Mouse (Mus musculus) hematopoietic stem cell, adult 5-6 weeks (primary cell): ENCODE results near the gene Zfp52. TPM values are rescaled to one million over a fixed set of nuclear protein-coding genes. Genes with fewer than 3 reads are reported as not detected.

ENCODE experiments used
- ATAC-seq, 2 experiments: fragments of 125-278 bp in 1 of 2; replicated peaks in 1 of 2; 2 replicates each; pipeline ENCODE4 v1.8.0; 2016 to 2017; ENCODE audit warnings: inconsistent platforms in 2 of 2, mild to moderate bottlenecking in 2 of 2, moderate number of reproducible peaks in 2 of 2, low read depth in 1 of 2, moderate TSS enrichment in 1 of 2; ENCODE audit not compliant: low FRiP score in 2 of 2, poor library complexity in 2 of 2, severe bottlenecking in 2 of 2, insufficient read depth in 1 of 2, low TSS enrichment in 1 of 2
- total RNA-seq: library from RNA; stranded (forward); fragments of 172-1452, 232-1000 nt; gene quantifications from 2 replicates; pipeline ENCODE4 v1.2.3, GENCODE M21; 2017

The Zfp52 gene
- total RNA-seq, 1 experiment from 2014 or later = 37.0 TPM

DNA sequence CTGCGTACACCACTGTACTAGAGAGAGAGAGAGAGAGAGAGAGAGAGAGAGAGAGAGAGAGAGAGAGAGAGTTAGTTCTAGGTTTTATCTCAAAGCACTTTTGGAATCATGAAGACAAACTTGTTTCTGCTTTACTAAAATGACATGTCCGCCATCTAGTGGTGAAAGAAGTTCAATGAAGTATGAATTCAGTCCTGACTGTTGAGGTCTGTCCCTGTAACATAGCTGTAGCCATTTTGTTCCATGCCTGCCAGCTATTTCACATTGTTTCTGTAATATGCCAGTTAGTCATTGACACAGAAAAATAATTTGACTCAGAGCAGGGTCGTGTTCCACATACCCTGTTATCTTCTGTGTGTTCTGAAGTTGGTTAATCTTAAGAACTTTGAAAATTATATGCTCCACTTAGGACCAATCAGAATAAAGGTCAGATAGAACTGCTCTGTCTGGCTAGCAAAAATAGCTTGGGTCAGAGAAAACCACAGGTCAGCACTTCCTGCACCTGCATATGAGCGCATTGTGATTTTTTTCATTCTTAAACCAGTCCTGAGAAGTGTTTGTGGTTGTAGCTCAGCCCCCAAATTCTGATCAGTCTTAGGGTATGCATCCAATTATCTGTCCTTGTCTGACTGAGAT is 761 bp upstream of the Zfp52 start:
- ATAC-seq = peak; percentile 40 to 58; a peak in 3 of 4 replicates

DNA sequence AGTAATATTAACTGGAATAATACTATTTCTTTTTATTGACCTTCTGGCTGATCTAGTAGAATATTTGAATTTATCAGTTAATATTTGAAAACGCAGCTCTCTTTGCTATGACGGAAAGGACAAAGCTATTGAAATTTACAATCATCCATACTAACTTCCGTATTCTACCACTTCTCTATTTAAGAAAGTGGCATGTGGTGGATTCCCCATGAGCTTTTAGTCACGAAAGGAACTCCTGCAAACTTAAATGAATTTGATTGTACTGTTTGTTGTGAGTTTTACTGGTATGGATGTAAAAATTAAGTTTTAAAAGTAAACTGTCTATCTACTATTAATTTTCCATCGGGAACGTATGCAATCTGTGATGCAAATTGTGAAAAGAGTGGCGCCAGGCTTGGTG is 757 bp downstream of the Zfp52 start:
- ATAC-seq = no peak

DNA sequence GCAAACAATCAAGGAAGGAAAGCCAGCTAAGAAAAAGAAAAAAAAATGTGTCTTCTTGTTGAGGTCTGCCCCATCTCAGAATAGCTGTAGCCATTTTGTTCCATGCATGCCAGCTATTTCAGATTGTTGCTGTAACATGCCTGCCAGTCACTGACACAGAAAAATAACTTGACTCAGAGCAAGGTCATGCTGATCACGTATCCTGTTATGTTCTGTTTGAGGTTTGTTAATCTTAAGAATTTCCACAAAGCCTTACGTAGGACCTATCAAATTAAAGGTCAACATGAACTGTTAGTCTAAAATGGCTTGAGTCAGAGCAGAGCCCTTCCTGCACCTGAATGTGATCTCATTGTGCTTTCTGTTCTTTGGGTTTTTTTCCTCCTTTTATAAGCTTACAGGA is 1.3 kb downstream of the Zfp52 start:
- ATAC-seq = no peak

- no peak for ATAC-seq
Observed at GRCm38 (mm10) chr17:21557831-21558230, 22.5 kb downstream of the Zfp52 start.

DNA sequence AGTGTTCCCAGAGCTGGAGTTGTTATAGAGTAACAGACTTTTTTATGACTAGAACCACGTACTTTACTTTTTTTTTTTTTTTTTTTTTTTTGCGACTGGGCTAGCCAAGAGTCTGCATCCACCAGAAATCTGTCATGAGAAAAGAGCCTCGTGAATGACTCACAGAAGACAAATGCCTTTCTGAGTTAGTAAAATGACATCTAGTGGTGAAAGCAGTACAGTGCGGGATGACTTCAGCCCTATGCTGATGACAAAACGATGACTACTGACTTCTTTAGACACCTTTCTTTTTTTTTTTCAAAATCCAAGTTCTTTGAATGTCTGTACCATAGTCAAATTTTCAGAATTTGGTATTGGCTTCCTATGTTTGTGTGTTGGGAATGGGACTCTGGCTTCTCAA is 30.9 kb downstream of the Zfp52 start:
- ATAC-seq = peak; percentile 88 to 89

DNA sequence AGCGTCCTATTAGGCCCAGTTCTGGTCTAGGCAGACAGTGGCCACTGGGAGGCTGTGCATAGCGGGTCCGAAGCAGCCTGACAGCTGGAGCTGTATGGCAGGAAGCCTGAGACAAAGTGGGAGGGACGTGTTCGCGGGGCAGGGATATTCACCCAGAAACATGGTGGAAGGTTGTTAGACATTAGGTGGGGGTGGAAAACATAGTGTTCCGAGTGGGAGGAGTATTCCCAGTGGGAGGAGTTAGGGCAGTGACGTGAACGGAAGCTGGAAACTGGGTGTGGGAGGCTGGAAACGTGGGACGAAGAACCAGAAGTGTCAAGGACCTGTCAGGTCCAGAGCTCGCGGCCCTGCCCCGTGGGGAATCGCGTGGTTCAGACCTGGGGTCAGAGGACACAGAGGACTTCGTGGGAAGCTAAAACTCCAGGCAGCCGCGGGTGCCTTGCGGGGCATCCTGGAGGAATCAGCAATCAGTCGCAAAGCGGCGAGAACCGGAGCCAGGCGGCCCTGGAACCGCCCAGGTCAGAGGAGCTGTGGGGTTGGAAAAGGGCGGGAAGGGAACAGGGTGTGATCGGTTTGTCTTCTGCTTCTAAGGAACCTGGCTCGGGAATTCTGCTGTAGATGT is 31.5 kb downstream of the Zfp52 start, which contains the start of gene Zfp948:
TSS of gene Zfp948 (plus strand) at position 281 of the 622 bp plus-strand sequence.
- ATAC-seq = peak; percentile 93 to 94

GRCm38 (mm10) chr17:21567696-21568095 is 32.4 kb downstream of the Zfp52 start:
- ATAC-seq = no peak

- no peak for ATAC-seq
Observed at GRCm38 (mm10) chr17:21579080-21579479, 43.7 kb downstream of the Zfp52 start.

DNA sequence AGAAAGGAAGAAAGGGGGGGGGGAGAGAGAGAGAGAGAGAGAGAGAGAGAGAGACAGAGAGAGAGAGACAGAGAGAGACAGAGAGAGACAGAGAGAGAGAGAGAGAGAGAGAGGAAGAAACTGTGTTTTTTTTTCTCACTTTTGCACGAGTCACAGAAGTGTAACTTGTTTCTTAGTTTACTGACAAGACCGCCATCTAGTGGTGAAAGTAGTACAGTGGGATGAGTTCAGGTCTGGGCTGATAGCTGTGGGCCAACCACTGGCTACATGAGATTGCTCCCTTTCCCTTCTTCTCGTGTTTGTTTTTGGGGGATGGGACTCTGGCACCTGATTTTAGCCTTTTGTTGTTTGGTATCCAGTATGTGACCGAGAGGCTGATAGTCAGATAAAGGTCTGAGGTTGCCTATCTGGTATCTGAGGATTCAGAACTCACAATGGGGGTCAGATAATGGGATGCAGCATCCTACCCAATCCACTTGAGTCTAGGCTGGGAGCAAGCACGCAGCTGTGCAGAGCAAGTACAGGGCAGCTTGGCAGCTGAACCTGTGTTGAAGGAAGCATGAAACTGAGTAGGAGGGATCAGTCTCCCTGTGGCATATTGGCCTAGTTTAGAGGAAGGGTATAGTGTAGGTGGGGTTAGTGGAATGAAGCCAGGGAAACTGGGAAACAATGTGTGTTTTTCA is 44.3 kb downstream of the Zfp52 start:
- peak; percentile 95 to 97 for ATAC-seq

DNA sequence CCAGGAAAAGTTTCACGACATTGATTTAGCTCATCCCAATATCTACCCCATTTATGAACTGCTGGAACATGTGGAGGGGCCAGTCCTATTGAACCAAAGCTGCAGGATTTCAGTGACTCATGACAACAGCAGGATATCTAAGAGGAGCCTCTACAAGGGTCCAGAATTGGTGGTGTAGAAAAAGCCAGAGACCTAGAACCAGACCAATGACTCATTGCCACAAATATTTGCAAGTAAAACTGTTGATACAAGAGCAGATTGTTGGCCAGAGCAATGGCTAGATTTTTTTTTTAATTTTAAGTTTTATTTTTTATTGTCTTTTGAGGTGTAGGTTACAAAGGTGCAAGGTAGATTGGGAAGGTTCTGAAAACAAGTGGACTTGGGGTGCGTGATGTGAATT is 50.2 kb downstream of the Zfp52 start:
- no peak for ATAC-seq

Other genes with a start within 250 kb of the Zfp52 start
- gene Vmn1r237, start 223.7 kb upstream of the Zfp52 start, total RNA-seq = not detected in 2 replicates
- gene Zfp677, start 151.8 kb upstream of the Zfp52 start, total RNA-seq = 17.1 and 24.3 TPM in 2 replicates
- 5.3 and 8.1 TPM in 2 replicates for gene Zfp54, start 112.3 kb upstream of the Zfp52 start, total RNA-seq
- 18.8 and 21.4 TPM in 2 replicates for gene Zfp51, start 85.2 kb upstream of the Zfp52 start, total RNA-seq
- 19.3 and 19.5 TPM in 2 replicates for gene Zfp53, start 46.5 kb upstream of the Zfp52 start, total RNA-seq
- 2.0 and 3.5 TPM in 2 replicates for gene Zfp948, start 31.5 kb downstream of the Zfp52 start, total RNA-seq
- gene Zfp983, start 115.1 kb downstream of the Zfp52 start, total RNA-seq = 3.9 TPM in 2 replicates
- gene Gm10226, start 156.3 kb downstream of the Zfp52 start, total RNA-seq = 11.2 TPM in 1 of 2 replicates, not detected in the other
- gene Zfp760, start 172.2 kb downstream of the Zfp52 start, total RNA-seq = 11.5 and 16.9 TPM in 2 replicates
- gene Zfp229, start 195.3 kb downstream of the Zfp52 start, total RNA-seq = 8.8 and 10.1 TPM in 2 replicates